Comparison of ENCODE assay signal across 9 mouse cellular contexts in the genomic region with DNA sequence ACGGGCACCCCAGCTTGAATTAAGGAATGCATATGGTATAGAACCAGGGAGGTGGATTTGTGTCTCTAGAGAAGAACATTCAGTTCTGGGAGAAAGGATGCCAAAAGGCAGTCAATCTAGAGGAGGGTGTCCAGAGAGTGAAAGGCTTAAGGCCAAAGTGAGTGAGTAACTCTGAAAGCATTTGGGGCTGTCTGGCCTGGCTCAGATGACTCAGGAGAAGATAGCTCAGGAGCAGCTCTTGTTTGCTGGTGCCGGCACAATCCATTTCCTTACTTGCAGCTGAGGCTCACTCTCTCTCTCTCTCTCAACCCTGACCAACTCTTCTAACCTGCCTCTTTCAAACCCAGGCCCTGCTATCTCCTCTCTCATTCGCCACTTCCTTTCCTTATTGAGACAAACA. TPM values are rescaled to one million over a fixed set of nuclear protein-coding genes. Genes with fewer than 3 reads are reported as not detected.
DNase-seq lines count a peak whose midpoint lies in the region; ATAC-seq and TF ChIP-seq lines count a peak whose summit lies in the region.
"Had no signal": no experiment of that assay in that cellular context is flagged by ENCODE, and none has a peak within 500 bp of the region (broad histone marks: within the 10 kb centered on the region; RNA-seq: fewer than 3 reads in every experiment).

No protein-coding gene starts in this region.

- H3K9ac ChIP-seq in heart, embryonic 11.5 days (ENCODE audit: low read depth, low read length) = no peak overlapping the region
- H3K9ac ChIP-seq in liver, postnatal 0 days (replicated peaks) = no peak overlapping the region
- H3K9ac ChIP-seq: embryonic facial prominence, embryonic 13.5 days had no signal

- no peaks in the 10 kb centered on the region for H3K9me3 ChIP-seq in heart, embryonic 11.5 days (replicated peaks; ENCODE audit: control insufficient read depth, low read length)
- no peaks in the 10 kb centered on the region for H3K9me3 ChIP-seq in liver, postnatal 0 days (ENCODE audit: low read length)
- H3K9me3 ChIP-seq: embryonic facial prominence, embryonic 13.5 days had no signal

- H3K27me3 ChIP-seq in heart, embryonic 11.5 days (ENCODE audit: control insufficient read depth, insufficient read depth, low read length) = no peaks in the 10 kb centered on the region
- no peaks in the 10 kb centered on the region for H3K27me3 ChIP-seq in liver, postnatal 0 days (ENCODE audit: insufficient read depth, low read length)
- H3K27me3 ChIP-seq: embryonic facial prominence, embryonic 13.5 days had no signal

- DNase-seq in 416B (ENCODE audit: low read depth) = peak; percentile 26
- peak; percentile 82 for DNase-seq in adrenal gland, adult 2 months
- DNase-seq in liver, postnatal 0 days = no peak
- DNase-seq in embryo, embryonic 10 days (ENCODE audit: low spot score) = no peak
- no peak for DNase-seq in embryo, embryonic 11 days
- no peak for DNase-seq in layer of hippocampus, adult 2 months (ENCODE audit: low spot score in 2 of 2)

- no peak for TF ChIP-seq CTCF in liver, postnatal 0 days (IDR thresholded peaks at IDR 0.05; ENCODE audit: low read depth)
- no peak for TF ChIP-seq CTCF in layer of hippocampus, adult 2 months (conservative IDR thresholded peaks at IDR 0.05)

- peaks cover 4% of the 10 kb centered on the region; the same call in 1 of the 2 replicates for H3K4me1 ChIP-seq in heart, embryonic 11.5 days (ENCODE audit: control insufficient read depth, insufficient read depth, low read length)
- 0 out of 2 replicates have a peak, but pooled peaks cover 4% of the 10 kb centered on the region for H3K4me1 ChIP-seq in liver, postnatal 0 days (ENCODE audit: insufficient read depth)

- WGBS in heart, embryonic 11.5 days (ENCODE audit: insufficient replicate concordance) = 34% methylated on average over 3 of the region's 3 CpGs
- 49% methylated on average over 3 of the region's 3 CpGs for WGBS in liver, postnatal 0 days (ENCODE audit: insufficient replicate concordance)

- TF ChIP-seq EP300 in liver, postnatal 0 days (IDR thresholded peaks at IDR 0.05; ENCODE audit: low read depth) = no peak

- peak; percentile 62; the same call in 1 of the 2 replicates for ATAC-seq in heart, embryonic 11.5 days (replicated peaks; ENCODE audit: insufficient number of reproducible peaks, low FRiP score, low TSS enrichment)
- peak; percentile 44 for ATAC-seq in liver, postnatal 0 days
- ATAC-seq in frontal cortex, adult (ENCODE audit: low TSS enrichment) = no peak

- peak overlapping the region; percentile 65; the same call in 1 of the 2 replicates for H3K27ac ChIP-seq in heart, embryonic 11.5 days (ENCODE audit: low read depth, low read length)
- no peak overlapping the region for H3K27ac ChIP-seq in liver, postnatal 0 days (ENCODE audit: low read depth)
- no peak overlapping the region for H3K27ac ChIP-seq in layer of hippocampus, adult 2 months
- H3K27ac ChIP-seq: embryonic facial prominence, embryonic 13.5 days had no signal

- no peak overlapping the region for H3K4me3 ChIP-seq in heart, embryonic 11.5 days (ENCODE audit: low read depth, low read length)
- H3K4me3 ChIP-seq in liver, postnatal 0 days (ENCODE audit: low read depth, low read length) = no peak overlapping the region
- no peak overlapping the region for H3K4me3 ChIP-seq in layer of hippocampus, adult 2 months
- H3K4me3 ChIP-seq: embryonic facial prominence, embryonic 13.5 days had no signal

- peak overlapping the region; percentile 16; the same call in 1 of the 2 replicates for H3K4me2 ChIP-seq in heart, embryonic 11.5 days
- no peak overlapping the region for H3K4me2 ChIP-seq in liver, postnatal 0 days (ENCODE audit: low read depth, low read length)
- H3K4me2 ChIP-seq: embryonic facial prominence, embryonic 13.5 days had no signal

- no peaks in the 10 kb centered on the region for H3K36me3 ChIP-seq in heart, embryonic 11.5 days (ENCODE audit: control insufficient read depth, insufficient read depth, low read length)
- H3K36me3 ChIP-seq in liver, postnatal 0 days (replicated peaks; ENCODE audit: insufficient read depth, low read length) = no peaks in the 10 kb centered on the region
- H3K36me3 ChIP-seq: embryonic facial prominence, embryonic 13.5 days had no signal

RNA-seq across cellular contexts. Expression of a gene that starts 13.6 kb away (rescaled TPM):
- total RNA-seq in adrenal gland, adult 2 months (2021) = 10 to 100 TPM; 42.4 to 59.4 TPM
- 29.6 and 30.8 TPM in 2 replicates for polyA plus RNA-seq in adrenal gland, adult 2 months (2012; rRNA removed)
- polyA plus RNA-seq in heart, embryonic 11.5 days (2014; fragmentation: Nextera tagmentation; extraction: Ambion mirVana) = 37.6 and 44.8 TPM in 2 replicates
- 26.8 and 28.9 TPM in 2 replicates for polyA plus RNA-seq in liver, postnatal 0 days (2015; fragmentation: Nextera tagmentation; extraction: Ambion mirVana)
- 10 to 100 TPM; 49.5 to 53.9 TPM for total RNA-seq in layer of hippocampus, adult 2 months (2021)

Comparison
In these comparisons a context has a peak if more than half of its experiments do, and no peak if none do; other contexts are left out.
1. DNase-seq: peak in 416B (single experiment) and adrenal gland, adult 2 months (single experiment); none in liver, postnatal 0 days (single experiment), embryo, embryonic 10 days (single experiment), embryo, embryonic 11 days (single experiment) and layer of hippocampus, adult 2 months (0 of 2).